Mouse (Mus musculus): ENCODE data around the gene Scnn1a. TPM values are rescaled to one million over a fixed set of nuclear protein-coding genes. Genes with fewer than 3 reads are reported as not detected.
A peak's percentile ranks its signal among the peaks of the same experiment; 100 is the strongest.

Gene Scnn1a
- polyA plus RNA-seq, 1 experiment from 2014 or later = 1.00 TPM

GRCm38 (mm10) chr6:125330626-125331326 is 10.3 kb downstream of the Scnn1a start:
- Histone ChIP-seq H3K9ac (ENCODE audit: low read length) (peak overlapping the region; percentile 78), H3K9me3 (ENCODE audit: control insufficient read depth, low read length) (no peaks in the 10 kb centered on the region), H3K4me3 (ENCODE audit: control insufficient read depth in 1 of 2, insufficient read depth in 1 of 2, low read depth in 1 of 2, low read length in 2 of 2) (peak overlapping the region; percentile 47 to 58), H3K27me3 (ENCODE audit: control insufficient read depth, insufficient read depth, low read length) (no peaks in the 10 kb centered on the region), H3K27ac (replicated peaks in 1 of 2; ENCODE audit: control insufficient read depth in 1 of 2, insufficient read depth in 1 of 2, low read depth in 2 of 2, low read length in 2 of 2) (peak overlapping the region; percentile 17 to 38; a peak in 1 of 4 replicates), H3K4me1 (ENCODE audit: control insufficient read depth in 2 of 2, insufficient read depth in 2 of 2, low read length in 2 of 2) (peaks cover 0 to 2% of the 10 kb centered on the region in 2 experiments; a peak in 1 of 4 replicates), H3K36me3 (ENCODE audit: control insufficient read depth, insufficient read depth, low read length) (no peaks in the 10 kb centered on the region), H3K4me2 (ENCODE audit: low read length) (peak overlapping the region; percentile 90)
- under 1% methylated on average over 39 of the region's 39 CpGs for WGBS
- peak; percentile 86 for ATAC-seq (ENCODE audit: insufficient number of reproducible peaks, insufficient read depth, low FRiP score, low read depth)

GRCm38 (mm10) chr6:125333112-125333899 is 12.8 kb downstream of the Scnn1a start:
- Histone ChIP-seq H3K27me3 (ENCODE audit: control insufficient read depth, insufficient read depth, low read length) (no peaks in the 10 kb centered on the region), H3K36me3 (ENCODE audit: control insufficient read depth, insufficient read depth, low read length) (no peaks in the 10 kb centered on the region), H3K4me1 (ENCODE audit: control insufficient read depth in 2 of 2, insufficient read depth in 2 of 2, low read length in 2 of 2) (peaks cover 0 to 2% of the 10 kb centered on the region in 2 experiments; a peak in 1 of 4 replicates), H3K4me2 (ENCODE audit: low read length) (no peak overlapping the region), H3K4me3 (ENCODE audit: control insufficient read depth in 1 of 2, insufficient read depth in 1 of 2, low read depth in 1 of 2, low read length in 2 of 2) (no peak overlapping the region), H3K27ac (replicated peaks in 1 of 2; ENCODE audit: control insufficient read depth in 1 of 2, insufficient read depth in 1 of 2, low read depth in 2 of 2, low read length in 2 of 2) (no peak overlapping the region), H3K9ac (ENCODE audit: low read length) (no peak overlapping the region), H3K9me3 (ENCODE audit: control insufficient read depth, low read length) (no peaks in the 10 kb centered on the region)
- WGBS = 69% methylated on average over 14 of the region's 14 CpGs
- no peak for ATAC-seq (ENCODE audit: insufficient number of reproducible peaks, insufficient read depth, low FRiP score, low read depth)

- H3K4me1 ChIP-seq (ENCODE audit: control insufficient read depth in 2 of 2, insufficient read depth in 2 of 2, low read length in 2 of 2) = peaks cover 0 to 2% of the 10 kb centered on the region in 2 experiments; a peak in 1 of 4 replicates
- no peak for ATAC-seq (ENCODE audit: insufficient number of reproducible peaks, insufficient read depth, low FRiP score, low read depth)
- no peak overlapping the region for H3K27ac ChIP-seq (replicated peaks in 1 of 2; ENCODE audit: control insufficient read depth in 1 of 2, insufficient read depth in 1 of 2, low read depth in 2 of 2, low read length in 2 of 2)
- H3K36me3 ChIP-seq (ENCODE audit: control insufficient read depth, insufficient read depth, low read length) = no peaks in the 10 kb centered on the region
- H3K4me3 ChIP-seq (ENCODE audit: control insufficient read depth in 1 of 2, insufficient read depth in 1 of 2, low read depth in 1 of 2, low read length in 2 of 2) = no peak overlapping the region
- H3K9ac ChIP-seq (ENCODE audit: low read length) = no peak overlapping the region
- H3K27me3 ChIP-seq (ENCODE audit: control insufficient read depth, insufficient read depth, low read length) = no peaks in the 10 kb centered on the region
- H3K9me3 ChIP-seq (ENCODE audit: control insufficient read depth, low read length) = no peaks in the 10 kb centered on the region
- 84% methylated on average over 2 of the region's 2 CpGs for WGBS
- no peak overlapping the region for H3K4me2 ChIP-seq (ENCODE audit: low read length)
Observed at GRCm38 (mm10) chr6:125334356-125334755, 13.9 kb downstream of the Scnn1a start.

- no peak overlapping the region for H3K9ac ChIP-seq (ENCODE audit: low read length)
- no peaks in the 10 kb centered on the region for H3K9me3 ChIP-seq (ENCODE audit: control insufficient read depth, low read length)
- H3K27me3 ChIP-seq (ENCODE audit: control insufficient read depth, insufficient read depth, low read length) = no peaks in the 10 kb centered on the region
- no peaks in the 10 kb centered on the region for H3K36me3 ChIP-seq (ENCODE audit: control insufficient read depth, insufficient read depth, low read length)
- H3K4me2 ChIP-seq (ENCODE audit: low read length) = no peak overlapping the region
- ATAC-seq (ENCODE audit: insufficient number of reproducible peaks, insufficient read depth, low FRiP score, low read depth) = 0 out of 2 replicates have a peak, but pooled peaks have one; percentile 31
- peak overlapping the region; percentile 50 to 74; a peak in 2 of 4 replicates for H3K27ac ChIP-seq (replicated peaks in 1 of 2; ENCODE audit: control insufficient read depth in 1 of 2, insufficient read depth in 1 of 2, low read depth in 2 of 2, low read length in 2 of 2)
- H3K4me3 ChIP-seq (ENCODE audit: control insufficient read depth in 1 of 2, insufficient read depth in 1 of 2, low read depth in 1 of 2, low read length in 2 of 2) = no peak overlapping the region
- H3K4me1 ChIP-seq (ENCODE audit: control insufficient read depth in 2 of 2, insufficient read depth in 2 of 2, low read length in 2 of 2) = no peaks in the 10 kb centered on the region; a peak in 1 of 4 replicates
- 61% methylated on average over 9 of the region's 9 CpGs for WGBS
Observed at GRCm38 (mm10) chr6:125338791-125339660, 18.6 kb downstream of the Scnn1a start.

GRCm38 (mm10) chr6:125340244-125340643 is 19.8 kb downstream of the Scnn1a start:
- 54% methylated on average over 5 of the region's 5 CpGs for WGBS
- no peak overlapping the region for H3K4me3 ChIP-seq (ENCODE audit: control insufficient read depth in 1 of 2, insufficient read depth in 1 of 2, low read depth in 1 of 2, low read length in 2 of 2)
- no peaks in the 10 kb centered on the region for H3K27me3 ChIP-seq (ENCODE audit: control insufficient read depth, insufficient read depth, low read length)
- no peaks in the 10 kb centered on the region; a peak in 1 of 4 replicates for H3K4me1 ChIP-seq (ENCODE audit: control insufficient read depth in 2 of 2, insufficient read depth in 2 of 2, low read length in 2 of 2)
- ATAC-seq (ENCODE audit: insufficient number of reproducible peaks, insufficient read depth, low FRiP score, low read depth) = 0 out of 2 replicates have a peak, but pooled peaks have one; percentile 23
- peak overlapping the region; percentile 73 to 74 for H3K27ac ChIP-seq (replicated peaks in 1 of 2; ENCODE audit: control insufficient read depth in 1 of 2, insufficient read depth in 1 of 2, low read depth in 2 of 2, low read length in 2 of 2)
- H3K36me3 ChIP-seq (ENCODE audit: control insufficient read depth, insufficient read depth, low read length) = no peaks in the 10 kb centered on the region
- H3K9ac ChIP-seq (ENCODE audit: low read length) = no peak overlapping the region
- no peaks in the 10 kb centered on the region for H3K9me3 ChIP-seq (ENCODE audit: control insufficient read depth, low read length)
- H3K4me2 ChIP-seq (ENCODE audit: low read length) = no peak overlapping the region

GRCm38 (mm10) chr6:125342198-125342597 is 21.7 kb downstream of the Scnn1a start:
- no peak overlapping the region for H3K27ac ChIP-seq (replicated peaks in 1 of 2; ENCODE audit: control insufficient read depth in 1 of 2, insufficient read depth in 1 of 2, low read depth in 2 of 2, low read length in 2 of 2)
- no peaks in the 10 kb centered on the region for H3K9me3 ChIP-seq (ENCODE audit: control insufficient read depth, low read length)
- H3K4me1 ChIP-seq (ENCODE audit: control insufficient read depth in 2 of 2, insufficient read depth in 2 of 2, low read length in 2 of 2) = no peaks in the 10 kb centered on the region; a peak in 1 of 4 replicates
- 66% methylated on average over 3 of the region's 3 CpGs for WGBS
- ATAC-seq (ENCODE audit: insufficient number of reproducible peaks, insufficient read depth, low FRiP score, low read depth) = no peak
- H3K9ac ChIP-seq (ENCODE audit: low read length) = no peak overlapping the region
- H3K36me3 ChIP-seq (ENCODE audit: control insufficient read depth, insufficient read depth, low read length) = no peaks in the 10 kb centered on the region
- no peaks in the 10 kb centered on the region for H3K27me3 ChIP-seq (ENCODE audit: control insufficient read depth, insufficient read depth, low read length)
- H3K4me2 ChIP-seq (ENCODE audit: low read length) = no peak overlapping the region
- no peak overlapping the region for H3K4me3 ChIP-seq (ENCODE audit: control insufficient read depth in 1 of 2, insufficient read depth in 1 of 2, low read depth in 1 of 2, low read length in 2 of 2)

- no peak for ATAC-seq (ENCODE audit: insufficient number of reproducible peaks, insufficient read depth, low FRiP score, low read depth)
- no peak overlapping the region; the same call in 1 of the 2 replicates for H3K9ac ChIP-seq (ENCODE audit: low read length)
- 32% methylated on average over 8 of the region's 8 CpGs for WGBS
Observed at GRCm38 (mm10) chr6:125344084-125344483, 23.6 kb downstream of the Scnn1a start.

More at GRCm38 (mm10) chr6:125344084-125344483, 23.6 kb downstream of the Scnn1a start:
- peaks cover 8 to 9% of the 10 kb centered on the region in 2 experiments for H3K4me1 ChIP-seq (ENCODE audit: control insufficient read depth in 2 of 2, insufficient read depth in 2 of 2, low read length in 2 of 2)
- H3K27me3 ChIP-seq (ENCODE audit: control insufficient read depth, insufficient read depth, low read length) = no peaks in the 10 kb centered on the region
- H3K4me3 ChIP-seq (ENCODE audit: control insufficient read depth in 1 of 2, insufficient read depth in 1 of 2, low read depth in 1 of 2, low read length in 2 of 2) = no peak overlapping the region
- no peaks in the 10 kb centered on the region for H3K9me3 ChIP-seq (ENCODE audit: control insufficient read depth, low read length)
- no peak overlapping the region for H3K27ac ChIP-seq (replicated peaks in 1 of 2; ENCODE audit: control insufficient read depth in 1 of 2, insufficient read depth in 1 of 2, low read depth in 2 of 2, low read length in 2 of 2)
- H3K36me3 ChIP-seq (ENCODE audit: control insufficient read depth, insufficient read depth, low read length) = no peaks in the 10 kb centered on the region
- H3K4me2 ChIP-seq (ENCODE audit: low read length) = no peak overlapping the region
